Mouse (Mus musculus): ENCODE measurements around the gene 1700016C15Rik.

1700016C15Rik gene

GRCm38 (mm10) chr1:177797151-177797755 is 67.6 kb downstream of the 1700016C15Rik start:
- DNase-seq (ENCODE audit: low spot score in 2 of 2) = no peak

Measured in frontal cortex, postnatal 25 days (tissue).